Mouse (Mus musculus) embryo, embryonic 11.5 days (tissue): ENCODE results near the gene Lrrc56.

Experiments
- DNase-seq: peaks from one replicate; pipeline ENCODE4 v3.0.0-alpha.2; 2012; ENCODE audit warnings: low read depth, low spot score

The Lrrc56 gene

GRCm38 (mm10) chr7:141193948-141194347 lies at the start of gene Lrrc56, which contains the start of gene Hras:
Gene Lrrc56 (plus strand): TSS chr7:141194157.
Gene Hras (minus strand): TSS chr7:141194005.
- peak; percentile 96 for DNase-seq

- no peak for DNase-seq
Measured at GRCm38 (mm10) chr7:141144650-141145049, 49.3 kb upstream of the Lrrc56 start.

- DNase-seq: no peak
Measured at GRCm38 (mm10) chr7:141145403-141145802, 48.6 kb upstream of the Lrrc56 start.

GRCm38 (mm10) chr7:141146043-141146595 lies 47.8 kb upstream of the Lrrc56 start:
- no peak for DNase-seq

DNA sequence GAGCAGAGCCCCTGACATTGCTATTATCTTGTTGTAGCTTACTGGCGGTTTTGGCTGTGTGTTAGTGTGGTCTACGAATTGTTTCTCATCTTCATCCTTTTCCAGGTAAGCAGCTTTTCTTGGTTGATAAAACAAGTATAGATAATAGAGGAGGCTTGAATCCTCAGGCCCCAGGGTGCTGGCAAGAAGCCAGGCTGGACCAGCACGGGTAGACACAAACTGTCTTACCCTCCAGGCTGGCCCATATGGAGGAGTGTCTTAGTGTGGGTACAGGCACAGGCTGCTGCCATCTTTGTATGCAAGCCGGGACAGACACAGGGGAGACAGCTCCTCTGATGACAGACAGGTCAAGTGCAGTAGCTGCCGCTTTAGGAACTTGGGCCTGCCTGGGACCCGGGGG lies 46.9 kb upstream of the Lrrc56 start:
- no peak for DNase-seq

- DNase-seq: no peak
Measured at GRCm38 (mm10) chr7:141148639-141149038, 45.3 kb upstream of the Lrrc56 start.

DNA sequence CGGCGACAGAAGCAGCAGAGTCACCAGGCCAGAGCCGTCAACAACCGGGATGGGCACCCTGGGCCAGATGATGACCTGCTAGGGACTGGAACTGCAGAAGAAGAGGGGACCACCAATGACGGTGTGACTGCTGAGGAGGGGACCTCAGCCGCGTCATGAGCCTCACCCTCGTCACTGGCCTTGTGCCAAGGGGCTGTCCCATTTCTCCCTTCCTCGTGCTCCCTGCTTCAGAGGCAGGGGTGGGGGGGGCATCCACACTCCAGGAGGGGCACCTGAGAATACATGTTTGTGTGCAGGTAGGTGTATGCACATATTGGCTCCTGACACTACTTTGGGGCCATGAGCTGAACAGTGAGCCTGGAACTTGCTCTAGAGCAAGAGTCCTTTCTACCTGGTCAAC lies 38.6 kb upstream of the Lrrc56 start:
- DNase-seq: no peak

DNA sequence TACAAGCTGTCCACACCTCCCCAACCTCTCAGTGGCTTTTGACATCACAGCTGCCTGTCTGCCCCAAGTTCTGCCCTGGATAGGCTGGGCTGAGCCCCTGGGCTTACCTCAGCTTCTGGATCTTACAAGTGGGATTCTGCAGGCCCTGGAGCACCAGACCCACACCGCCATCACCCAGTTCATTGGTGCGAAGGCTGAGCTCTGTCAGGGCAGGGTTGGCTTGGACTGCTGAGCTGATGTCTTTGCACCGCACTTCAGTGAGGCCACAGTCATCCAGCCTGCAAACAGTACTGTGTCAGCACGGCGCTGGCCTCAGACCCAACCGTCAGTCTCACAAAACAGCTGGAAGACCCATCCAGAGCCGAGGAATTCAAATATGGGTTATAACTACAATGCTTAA lies 29.6 kb upstream of the Lrrc56 start:
- DNase-seq: no peak

DNA sequence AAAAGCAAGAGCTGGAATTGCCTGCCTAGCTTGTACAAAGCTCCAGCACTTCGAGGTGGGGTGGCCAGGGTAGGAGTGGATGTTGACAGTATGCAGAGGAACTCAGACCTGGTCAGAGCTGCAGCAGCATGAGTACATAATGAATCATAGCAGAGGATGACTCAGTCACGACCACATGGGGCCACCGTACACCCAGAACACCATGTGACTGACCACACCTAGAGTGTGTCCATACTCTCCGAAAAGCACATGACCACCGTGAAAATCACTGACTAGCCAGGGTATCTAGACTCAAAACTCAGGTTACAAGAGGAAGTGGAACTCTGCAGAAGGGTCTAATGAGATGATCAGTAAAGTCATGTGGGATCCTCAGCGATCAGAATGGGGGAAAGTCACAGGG lies 29.1 kb upstream of the Lrrc56 start:
- DNase-seq: no peak

DNA sequence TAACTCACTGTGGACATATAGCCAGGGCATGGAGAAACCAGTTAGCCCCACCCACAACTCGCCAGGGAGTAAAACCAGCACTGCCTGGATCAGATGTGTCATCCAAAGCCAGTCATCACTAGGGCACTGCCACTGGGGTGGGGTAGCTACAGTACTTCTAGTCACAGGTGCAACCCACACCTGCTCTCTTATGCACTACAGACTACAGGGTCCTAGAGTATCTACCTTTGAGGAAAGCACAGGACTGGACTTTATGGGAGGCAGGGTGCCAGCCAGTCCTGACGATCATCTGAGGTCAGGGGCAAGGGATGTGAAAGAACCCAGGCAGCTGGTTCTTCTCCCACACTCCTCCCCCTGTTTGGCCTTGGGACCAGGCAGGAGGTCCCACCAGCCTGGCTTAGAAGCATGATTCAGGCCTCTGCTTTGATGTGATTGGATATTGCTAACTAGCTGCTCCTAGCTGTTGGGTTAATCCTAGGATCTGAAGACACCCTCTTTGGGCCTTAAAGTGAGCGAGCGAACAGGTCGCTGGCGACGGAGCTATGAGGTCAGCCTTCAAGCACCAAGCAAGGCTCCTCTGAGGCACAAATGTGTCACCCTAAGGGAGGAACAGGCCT lies 25.9 kb upstream of the Lrrc56 start:
- no peak for DNase-seq

- peak; percentile 29 for DNase-seq
Measured at GRCm38 (mm10) chr7:141168518-141168953, 25.4 kb upstream of the Lrrc56 start.

DNA sequence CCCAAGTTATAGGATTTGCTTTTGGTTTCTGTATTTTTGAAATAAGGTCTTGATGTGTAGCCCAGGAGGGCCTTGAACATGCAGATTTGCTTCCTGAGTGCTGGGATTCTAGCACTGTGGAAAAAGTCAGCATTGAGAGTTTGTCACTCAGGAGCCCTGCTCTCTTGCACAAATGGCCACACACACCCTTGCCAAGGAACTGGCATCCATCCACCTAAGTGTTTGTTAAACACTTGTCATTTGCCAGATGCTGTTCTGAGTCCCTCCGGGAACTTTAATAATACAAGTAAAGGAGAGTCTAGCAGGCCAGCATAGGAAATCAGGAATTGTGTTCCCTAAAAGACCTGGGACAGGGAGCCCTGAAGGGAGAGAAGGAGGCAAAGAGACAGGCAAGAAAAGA lies 24.7 kb upstream of the Lrrc56 start:
- no peak for DNase-seq

DNA sequence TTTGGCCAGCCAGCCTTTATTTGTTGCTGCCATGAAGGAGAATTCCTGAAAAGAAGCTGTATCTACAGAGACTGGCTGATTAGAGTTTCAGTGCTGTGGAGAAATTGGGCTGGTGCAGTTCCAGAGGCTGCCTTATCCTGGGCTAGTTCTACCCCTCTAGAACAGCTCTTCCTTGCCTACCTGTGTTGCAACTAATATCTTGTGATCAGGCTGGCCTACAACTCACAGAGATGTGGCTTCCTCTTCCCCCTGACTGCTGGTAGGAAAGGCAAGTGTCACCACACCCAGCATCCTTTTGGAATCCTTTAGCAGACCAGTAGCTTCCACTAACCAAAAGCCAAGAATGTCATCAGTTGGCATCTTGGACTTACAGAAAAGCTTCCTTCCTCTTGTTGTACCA lies 24.1 kb upstream of the Lrrc56 start:
- DNase-seq: no peak

DNA sequence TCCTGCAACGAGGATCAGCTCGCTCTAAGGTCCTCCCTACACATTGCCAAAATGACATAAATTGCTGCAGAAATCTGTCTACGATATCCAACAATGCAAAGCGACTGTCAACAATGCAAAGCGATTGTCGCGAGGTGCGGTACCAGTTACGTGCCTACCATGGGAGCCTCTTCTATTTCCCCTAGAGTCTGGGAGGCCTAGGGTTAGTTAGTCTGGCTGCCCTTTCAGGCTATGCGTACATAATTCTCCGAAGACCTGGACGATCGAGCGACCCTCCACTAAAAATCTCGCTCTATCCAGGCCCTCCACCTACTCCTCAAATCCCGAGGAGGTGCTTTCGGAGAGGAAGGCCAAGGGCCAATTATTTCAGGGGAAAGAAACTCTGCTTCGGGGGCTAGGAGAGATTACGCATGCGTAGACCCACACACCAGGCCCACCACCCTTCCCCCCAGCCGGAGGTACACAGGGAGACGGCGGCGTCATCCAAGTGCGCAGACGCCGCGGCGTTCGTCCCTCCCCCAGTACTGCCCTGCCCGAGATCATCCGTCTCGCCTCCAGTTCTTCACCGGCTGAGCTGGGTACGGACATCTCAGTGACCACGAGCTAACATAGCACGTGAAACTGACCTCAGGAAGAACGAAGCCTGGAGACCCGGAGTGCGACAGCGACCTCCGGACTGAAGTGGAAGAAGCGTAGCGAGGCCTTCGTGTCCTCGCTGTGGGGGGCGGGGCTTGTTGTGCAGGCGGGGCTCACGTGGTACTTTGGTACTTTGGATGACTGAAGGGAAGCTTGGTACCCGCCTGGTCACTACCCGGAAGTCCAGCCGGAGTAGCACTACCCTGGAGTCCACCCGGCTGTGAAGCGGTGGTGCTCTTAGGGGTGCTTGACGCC lies 21.6 kb upstream of the Lrrc56 start, which contains the start of gene Rnh1:
Gene Rnh1 (minus strand): TSS at position 742 of the 891 bp plus-strand sequence.
- peak; percentile 91 for DNase-seq

GRCm38 (mm10) chr7:141173323-141173850 lies 20.6 kb upstream of the Lrrc56 start:
- no peak for DNase-seq

DNA sequence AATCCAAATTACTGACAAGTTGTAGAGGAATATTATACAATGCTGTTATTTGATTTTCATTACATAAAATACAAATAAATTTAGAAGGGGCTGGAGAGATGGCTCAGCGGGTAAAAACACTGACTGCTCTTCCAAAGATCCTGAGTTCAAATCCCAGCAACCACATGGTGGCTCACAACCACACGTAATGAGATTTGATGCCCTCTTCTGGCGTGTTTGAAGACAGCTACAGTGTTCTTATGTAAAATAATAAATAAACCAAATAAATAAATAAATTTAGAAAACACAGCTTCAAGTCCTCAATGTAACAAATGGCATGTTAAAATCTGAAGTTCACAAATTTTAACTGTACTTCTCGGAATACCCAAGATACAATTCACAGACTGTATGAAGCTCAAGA lies 18.9 kb upstream of the Lrrc56 start:
- no peak for DNase-seq

DNA sequence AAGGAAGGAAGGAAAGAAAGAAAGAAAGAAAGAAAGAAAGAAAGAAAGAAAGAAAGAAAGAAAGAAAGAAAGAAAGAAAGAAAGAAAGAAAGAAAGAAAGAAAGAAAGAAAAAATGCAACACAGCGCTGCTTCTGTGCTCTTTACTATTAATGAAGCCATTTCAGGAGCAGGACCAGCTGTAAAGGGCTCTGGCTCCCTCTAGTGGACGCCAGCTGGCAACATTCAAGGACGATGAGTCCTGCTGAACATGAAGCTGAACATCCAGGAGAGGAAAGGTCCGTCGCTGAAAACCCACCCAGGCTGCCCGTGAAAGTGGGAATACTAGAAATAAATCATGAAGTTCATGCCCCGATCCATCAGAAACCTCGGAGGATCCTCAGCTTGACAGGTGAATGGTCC lies 17.8 kb upstream of the Lrrc56 start:
- DNase-seq: peak; percentile 90

DNA sequence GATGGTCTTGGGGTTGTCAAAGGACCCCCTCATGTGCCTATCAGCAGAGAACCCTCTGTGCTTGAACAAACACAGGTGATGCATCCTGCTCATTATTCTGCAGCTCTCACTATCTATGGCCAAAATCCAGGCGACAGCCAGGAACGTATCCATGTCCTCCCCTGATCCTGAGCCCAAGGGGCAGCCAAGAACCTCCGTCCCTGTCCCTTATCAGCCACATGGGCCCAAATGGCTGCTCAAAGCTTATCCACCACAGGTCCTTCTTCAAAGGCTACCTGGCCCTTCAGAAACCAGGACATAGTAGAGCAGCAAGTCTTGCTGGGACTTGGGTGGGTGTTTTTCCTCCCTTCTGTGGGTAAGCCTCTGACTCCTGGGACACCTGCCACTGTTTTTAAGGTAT lies 5.8 kb upstream of the Lrrc56 start:
- DNase-seq: no peak

- DNase-seq: no peak
Measured at GRCm38 (mm10) chr7:141188733-141189132, 5.2 kb upstream of the Lrrc56 start.

DNA sequence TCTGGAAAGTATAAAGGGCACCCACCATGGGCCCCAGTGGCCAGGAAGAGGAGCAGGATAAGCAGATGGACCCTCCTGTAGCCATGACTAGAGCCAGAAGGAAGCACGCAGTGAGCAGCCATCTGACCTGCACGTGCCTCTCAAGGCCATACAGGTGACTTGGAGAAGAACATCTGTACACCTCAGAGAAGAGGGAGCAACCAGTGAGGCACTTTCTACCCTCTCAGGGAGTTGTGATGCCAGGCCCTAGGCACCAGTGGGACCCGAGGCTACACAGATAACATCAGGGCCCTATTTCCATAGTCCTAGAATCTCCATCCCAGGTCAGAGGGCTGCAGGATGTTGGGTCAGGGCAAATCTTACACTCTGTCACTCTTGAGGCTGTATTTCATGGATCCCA lies 3.7 kb upstream of the Lrrc56 start:
- DNase-seq: no peak

DNA sequence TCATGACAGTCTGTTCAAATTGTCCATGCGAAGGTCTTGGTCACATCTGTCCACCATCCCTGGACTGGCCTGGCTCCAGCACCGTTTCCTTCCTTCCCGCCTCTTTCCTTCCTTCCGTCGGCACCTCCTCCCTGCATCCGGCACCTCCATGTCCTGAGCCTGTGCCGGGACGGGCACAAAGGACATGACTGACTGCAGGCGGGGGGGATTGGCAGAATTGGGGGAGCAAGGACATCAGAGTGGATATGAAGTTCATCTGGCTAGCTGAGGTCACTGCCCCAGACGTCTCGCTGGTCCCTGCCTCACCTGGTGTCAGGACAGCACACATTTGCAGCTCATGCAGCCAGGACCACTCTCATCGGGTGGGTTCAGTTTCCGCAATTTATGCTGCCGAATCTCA lies 2.9 kb upstream of the Lrrc56 start:
- DNase-seq: no peak
